Mouse (Mus musculus): ENCODE results near the gene Ccr2. TPM values are rescaled to one million over a fixed set of nuclear protein-coding genes. Genes with fewer than 3 reads are reported as not detected.
"Not testable (repeated sequence)": the region's sequence is repeated elsewhere in the genome, so short reads cannot be mapped to it uniquely, and the experiment has no call there.

Gene Ccr2
- 0.05 and 0.27 TPM in 2 replicates for polyA plus RNA-seq (2016; fragmentation: Nextera tagmentation; extraction: Ambion mirVana)

DNA sequence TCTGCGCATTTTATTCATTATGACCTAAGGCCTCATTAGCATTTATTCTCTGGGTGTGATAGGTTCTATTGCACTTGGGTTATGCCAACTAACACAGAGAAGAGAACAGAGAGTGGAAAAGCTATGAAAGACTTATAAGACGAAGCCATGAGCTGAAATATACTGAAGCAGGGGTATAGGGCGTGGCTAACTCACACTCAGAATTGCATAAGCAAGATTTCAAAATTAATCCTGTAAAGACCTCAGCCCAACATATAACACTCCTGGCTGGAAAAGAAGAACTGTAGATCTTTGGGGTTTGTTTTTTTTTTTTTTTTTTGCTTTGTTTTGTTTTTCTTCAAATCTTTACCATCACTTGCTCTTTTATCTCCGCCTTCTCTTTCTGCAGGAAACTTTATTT lies at the start of gene Ccr2:
TSS of gene Ccr2 (plus strand) at position 228 of the 400 bp plus-strand sequence.
- Histone ChIP-seq H3K27me3 (ENCODE audit: low read depth, poor library complexity, severe bottlenecking) (no peaks in the 10 kb centered on the region), H3K4me3 (no peak within 1 kb of the TSS), H3K27ac (replicated peaks) (no peak within 1 kb of the TSS), H3K9me3 (replicated peaks) (no peaks in the 10 kb centered on the region), H3K4me1 (no peaks in the 10 kb centered on the region), H3K36me3 (no peaks in the 10 kb centered on the region)
- no peak for DNase-seq (ENCODE audit: low spot score)
- 88% methylated on average over 4 of the region's 4 CpGs for WGBS

GRCm38 (mm10) chr9:124053532-124053931 lies 48.2 kb upstream of the Ccr2 start:
- no peak for DNase-seq (ENCODE audit: low spot score)
- H3K4me1 ChIP-seq = no peaks in the 10 kb centered on the region
- no peaks in the 10 kb centered on the region for H3K27me3 ChIP-seq (ENCODE audit: low read depth, poor library complexity, severe bottlenecking)
- H3K9me3 ChIP-seq (replicated peaks) = no peaks in the 10 kb centered on the region
- H3K4me3 ChIP-seq = no peak overlapping the region
- WGBS = 74% methylated on average over 2 of the region's 2 CpGs
- no peak overlapping the region for H3K27ac ChIP-seq (replicated peaks)
- H3K36me3 ChIP-seq = no peaks in the 10 kb centered on the region

DNA sequence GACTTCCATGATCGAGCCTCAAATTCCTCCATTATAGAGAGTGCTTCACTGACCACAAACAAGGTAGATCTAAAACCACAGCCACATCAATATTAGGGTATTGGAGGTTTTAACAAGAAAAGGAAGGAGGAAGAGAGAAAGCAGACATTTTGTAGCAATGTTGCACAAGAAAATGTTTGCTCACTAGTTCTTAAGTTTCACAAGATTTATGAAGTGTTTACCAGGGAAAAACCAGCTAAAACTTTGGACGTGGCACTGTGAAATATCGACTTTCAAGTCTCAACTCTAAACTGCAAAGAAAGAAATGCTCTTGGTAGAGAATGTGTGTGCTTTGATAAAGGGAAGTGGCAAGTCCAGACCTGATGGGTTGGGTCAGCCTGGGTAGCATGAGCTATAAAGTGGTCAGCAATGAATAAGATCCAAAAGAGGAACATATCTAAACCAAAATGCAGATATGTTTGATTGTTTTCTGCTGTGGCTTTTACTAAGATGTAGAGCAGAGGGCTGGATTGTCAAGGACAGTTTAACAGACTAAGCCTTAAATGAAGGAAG lies 45.5 kb upstream of the Ccr2 start:
- Histone ChIP-seq H3K36me3 (no peaks in the 10 kb centered on the region), H3K27ac (replicated peaks) (no peak overlapping the region), H3K9me3 (replicated peaks) (no peaks in the 10 kb centered on the region), H3K27me3 (ENCODE audit: low read depth, poor library complexity, severe bottlenecking) (no peaks in the 10 kb centered on the region), H3K4me3 (no peak overlapping the region), H3K4me1 (no peaks in the 10 kb centered on the region)
- WGBS = 76% methylated on average over 3 of the region's 3 CpGs
- no peak for DNase-seq (ENCODE audit: low spot score)

DNA sequence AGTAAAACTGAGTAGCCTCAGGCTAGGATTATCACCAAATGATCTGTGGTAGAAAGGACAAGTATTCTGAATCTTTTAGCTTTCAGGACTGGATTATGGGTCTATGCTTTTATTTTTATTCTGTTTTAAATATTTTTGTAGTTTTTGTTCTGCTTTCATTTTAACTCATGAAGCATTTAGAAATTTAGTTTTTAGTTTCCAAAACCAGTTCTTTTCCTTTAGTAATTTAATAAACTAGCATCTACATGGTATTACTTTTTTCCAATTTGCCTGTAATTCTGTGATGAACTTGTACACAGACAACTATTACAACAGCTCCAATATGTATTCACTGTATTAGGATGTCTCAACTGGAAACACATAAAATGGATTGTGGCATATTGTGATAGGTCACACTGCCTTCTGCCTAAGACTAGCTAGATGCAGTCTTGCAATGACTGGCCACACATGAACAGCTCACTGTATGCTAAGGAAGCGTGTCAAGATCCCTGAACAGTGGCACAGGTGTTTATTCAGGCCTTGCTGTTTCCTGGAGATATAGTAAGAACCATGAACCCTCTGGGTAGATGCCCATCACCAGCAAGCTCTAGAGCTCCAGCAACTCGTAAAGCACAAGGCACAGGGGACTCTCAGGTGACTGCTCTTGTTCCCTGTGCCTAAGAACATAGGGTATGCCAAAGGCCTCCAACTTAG lies 41.9 kb upstream of the Ccr2 start:
- H3K4me1 ChIP-seq = 0 out of 2 replicates have a peak, but pooled peaks cover 2% of the 10 kb centered on the region
- no peak for DNase-seq (ENCODE audit: low spot score)

DNA sequence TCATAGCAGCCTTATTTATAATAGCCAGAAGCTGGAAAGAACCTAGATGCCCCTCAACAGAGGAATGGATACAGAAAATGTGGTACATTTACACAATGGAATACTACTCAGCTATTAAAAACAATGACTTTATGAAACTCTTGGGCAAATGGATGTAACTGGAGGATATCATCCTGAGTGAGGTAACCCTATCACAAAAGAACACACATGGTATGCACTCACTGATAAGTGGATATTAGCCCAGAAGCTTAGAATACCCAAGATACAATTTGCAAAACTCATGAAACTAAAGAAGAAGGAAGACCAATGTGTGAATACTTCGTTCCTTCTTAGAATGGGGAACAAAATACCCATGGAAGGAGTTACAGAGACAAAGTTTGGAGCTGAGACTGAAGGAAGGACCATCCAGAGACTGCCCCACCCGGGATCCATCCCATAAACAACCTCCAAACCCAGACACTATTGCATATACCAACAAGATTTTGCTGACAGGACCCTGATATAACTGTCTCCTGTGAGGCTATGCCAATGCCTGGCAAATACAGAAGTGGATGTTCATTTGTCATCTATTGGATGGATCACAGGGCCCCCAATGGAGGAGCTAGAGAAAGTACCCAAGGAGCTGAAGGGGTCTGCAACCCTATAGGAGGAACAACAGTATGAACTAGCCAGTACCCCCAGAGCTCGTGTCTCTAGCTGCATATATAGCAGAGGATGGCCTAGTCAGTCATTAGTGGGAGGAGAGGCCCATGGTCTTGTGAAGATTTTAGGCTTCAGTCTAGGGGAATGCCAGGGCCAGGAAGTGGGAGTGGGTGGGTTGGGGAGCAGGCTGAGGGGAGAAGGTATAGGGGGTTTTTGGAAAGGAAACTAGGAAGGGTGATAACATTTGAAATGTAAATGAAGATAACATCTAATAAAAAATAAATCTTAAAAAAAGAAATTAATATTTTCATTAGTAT lies 40.0 kb upstream of the Ccr2 start:
- DNase-seq (ENCODE audit: low spot score); H3K4me1 ChIP-seq; H3K36me3 ChIP-seq; H3K27me3 ChIP-seq (ENCODE audit: low read depth, poor library complexity, severe bottlenecking); H3K9me3 ChIP-seq (replicated peaks); H3K4me3 ChIP-seq; H3K27ac ChIP-seq (replicated peaks): not testable (repeated sequence)
- 76% methylated on average over 3 of the region's 3 CpGs for WGBS

More for the DNA sequence above, 41.9 kb upstream of the Ccr2 start:
- 79% methylated on average over 2 of the region's 2 CpGs for WGBS
- Histone ChIP-seq H3K27ac (replicated peaks) (no peak overlapping the region), H3K36me3 (no peaks in the 10 kb centered on the region), H3K27me3 (ENCODE audit: low read depth, poor library complexity, severe bottlenecking) (no peaks in the 10 kb centered on the region), H3K9me3 (replicated peaks) (no peaks in the 10 kb centered on the region), H3K4me3 (no peak overlapping the region)

- Histone ChIP-seq H3K4me3 (no peak overlapping the region), H3K4me1 (0 out of 2 replicates have a peak, but pooled peaks cover 2% of the 10 kb centered on the region), H3K27ac (replicated peaks) (no peak overlapping the region), H3K36me3 (no peaks in the 10 kb centered on the region), H3K9me3 (replicated peaks) (no peaks in the 10 kb centered on the region), H3K27me3 (ENCODE audit: low read depth, poor library complexity, severe bottlenecking) (no peaks in the 10 kb centered on the region)
- DNase-seq (ENCODE audit: low spot score) = no peak
Measured at GRCm38 (mm10) chr9:124066572-124067103, 35.1 kb upstream of the Ccr2 start.

GRCm38 (mm10) chr9:124068098-124069058 lies 33.4 kb upstream of the Ccr2 start:
- Histone ChIP-seq H3K4me3 (no peak overlapping the region), H3K36me3 (no peaks in the 10 kb centered on the region), H3K9me3 (replicated peaks) (no peaks in the 10 kb centered on the region), H3K27me3 (ENCODE audit: low read depth, poor library complexity, severe bottlenecking) (no peaks in the 10 kb centered on the region), H3K4me1 (0 out of 2 replicates have a peak, but pooled peaks cover 2% of the 10 kb centered on the region), H3K27ac (replicated peaks) (no peak overlapping the region)
- 63% methylated on average over 2 of the region's 2 CpGs for WGBS
- no peak for DNase-seq (ENCODE audit: low spot score)

DNA sequence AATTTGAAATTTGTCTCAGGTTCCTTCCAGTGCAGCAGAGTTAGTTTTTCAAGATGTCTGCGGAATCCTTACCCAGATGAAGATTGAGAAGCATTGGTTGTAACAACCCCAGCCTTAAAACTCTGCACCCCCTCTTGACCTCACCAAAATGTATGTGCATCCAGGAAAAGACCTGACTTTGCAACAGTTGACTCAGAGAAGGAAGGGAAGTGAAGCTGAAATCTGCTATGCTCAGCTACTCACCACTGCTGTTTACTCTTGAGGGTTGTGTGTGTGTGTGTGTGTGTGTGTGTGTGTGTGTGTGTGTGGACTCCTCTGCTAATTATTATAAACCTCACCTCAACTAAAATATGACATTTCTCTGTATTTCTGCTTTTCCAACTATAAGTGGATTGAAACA lies 30.2 kb upstream of the Ccr2 start:
- H3K9me3 ChIP-seq (replicated peaks) = no peaks in the 10 kb centered on the region
- no peak for DNase-seq (ENCODE audit: low spot score)
- WGBS = 80% methylated on average over 1 of the region's 1 CpGs
- H3K27ac ChIP-seq (replicated peaks) = no peak overlapping the region
- H3K27me3 ChIP-seq (ENCODE audit: low read depth, poor library complexity, severe bottlenecking) = no peaks in the 10 kb centered on the region
- H3K4me3 ChIP-seq = no peak overlapping the region
- H3K4me1 ChIP-seq = no peaks in the 10 kb centered on the region
- no peaks in the 10 kb centered on the region for H3K36me3 ChIP-seq

DNA sequence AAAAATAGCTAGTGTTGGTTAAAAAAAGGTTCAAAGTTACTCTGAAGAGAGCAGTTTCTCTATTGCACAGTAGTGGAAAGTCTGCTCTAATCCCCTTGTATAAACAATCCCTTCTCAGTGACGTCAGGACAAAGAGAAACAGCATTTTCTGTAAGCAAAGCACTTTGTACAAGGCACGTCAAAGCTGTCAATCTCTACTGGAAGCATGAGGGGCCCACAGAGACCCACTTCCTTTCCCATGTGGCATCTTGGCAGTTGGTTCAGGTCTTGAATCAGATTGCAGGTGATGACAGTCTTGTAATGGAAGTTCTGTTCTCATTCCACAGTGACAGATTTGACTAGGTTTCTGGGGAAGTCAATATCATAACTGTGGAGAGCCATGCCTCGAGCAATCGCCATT lies 21.9 kb upstream of the Ccr2 start:
- no peak for DNase-seq (ENCODE audit: low spot score)
- H3K36me3 ChIP-seq = no peaks in the 10 kb centered on the region
- H3K9me3 ChIP-seq (replicated peaks) = 0 out of 2 replicates have a peak, but pooled peaks cover 2% of the 10 kb centered on the region
- H3K4me3 ChIP-seq = no peak overlapping the region
- H3K27me3 ChIP-seq (ENCODE audit: low read depth, poor library complexity, severe bottlenecking) = no peaks in the 10 kb centered on the region
- no peak overlapping the region for H3K27ac ChIP-seq (replicated peaks)
- H3K4me1 ChIP-seq = no peaks in the 10 kb centered on the region
- 71% methylated on average over 4 of the region's 4 CpGs for WGBS

- not testable (repeated sequence) for H3K4me1 ChIP-seq; H3K27me3 ChIP-seq (ENCODE audit: low read depth, poor library complexity, severe bottlenecking); H3K36me3 ChIP-seq; H3K9me3 ChIP-seq (replicated peaks); H3K4me3 ChIP-seq; H3K27ac ChIP-seq (replicated peaks); DNase-seq (ENCODE audit: low spot score)
- 96% methylated on average over 13 of the region's 13 CpGs for WGBS
Measured at GRCm38 (mm10) chr9:124080471-124080870, 21.3 kb upstream of the Ccr2 start.

DNA sequence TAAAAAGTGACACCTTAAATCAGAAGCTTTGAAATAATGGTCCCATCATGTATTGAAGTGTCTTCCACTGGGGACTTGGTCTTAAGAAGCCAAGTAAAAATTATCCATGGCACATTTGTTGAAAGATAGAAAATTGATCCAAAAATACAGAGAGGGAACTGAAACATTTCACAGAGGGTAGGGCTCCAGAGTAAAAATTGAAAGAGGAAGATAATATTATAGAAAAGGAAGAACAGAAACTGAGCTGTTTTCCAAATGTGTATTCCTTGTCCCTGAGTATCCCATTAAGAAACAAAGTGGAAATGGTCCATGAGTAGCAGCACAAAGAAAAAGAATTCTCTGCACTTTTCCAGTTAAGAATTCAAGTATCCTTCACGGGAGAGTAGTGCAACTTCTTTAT lies 11.3 kb upstream of the Ccr2 start:
- no peaks in the 10 kb centered on the region for H3K36me3 ChIP-seq
- 77% methylated on average over 1 of the region's 1 CpGs for WGBS
- no peak for DNase-seq (ENCODE audit: low spot score)
- no peak overlapping the region for H3K27ac ChIP-seq (replicated peaks)
- H3K27me3 ChIP-seq (ENCODE audit: low read depth, poor library complexity, severe bottlenecking) = no peaks in the 10 kb centered on the region
- no peaks in the 10 kb centered on the region for H3K9me3 ChIP-seq (replicated peaks)
- no peak overlapping the region for H3K4me3 ChIP-seq
- H3K4me1 ChIP-seq = no peaks in the 10 kb centered on the region

DNA sequence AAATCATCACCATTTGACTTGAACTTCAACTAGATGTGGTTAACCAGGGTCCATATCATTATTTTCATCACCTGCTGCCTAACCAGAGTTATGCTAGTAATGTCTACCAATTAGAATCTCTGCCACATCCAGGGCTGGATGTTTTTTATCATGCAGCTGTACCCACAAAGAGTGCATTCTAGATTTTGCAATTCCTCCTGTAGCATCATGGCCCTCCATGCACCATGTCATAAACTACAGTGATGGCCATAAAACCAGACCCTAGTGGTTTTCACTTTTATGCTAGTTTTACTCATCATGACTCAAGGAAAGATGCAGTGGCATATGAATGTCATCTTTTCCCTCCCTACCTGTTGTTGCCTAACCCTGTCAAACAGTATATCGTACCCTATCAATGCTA lies 2.6 kb upstream of the Ccr2 start:
- Histone ChIP-seq H3K27ac (replicated peaks) (no peak overlapping the region), H3K27me3 (ENCODE audit: low read depth, poor library complexity, severe bottlenecking) (no peaks in the 10 kb centered on the region), H3K4me1 (no peaks in the 10 kb centered on the region), H3K9me3 (replicated peaks) (no peaks in the 10 kb centered on the region), H3K4me3 (no peak overlapping the region), H3K36me3 (no peaks in the 10 kb centered on the region)
- no peak for DNase-seq (ENCODE audit: low spot score)
- 83% methylated on average over 1 of the region's 1 CpGs for whole genome bisulfite sequencing
